Mouse (Mus musculus) neutrophil, adult 5-6 weeks (primary cell): ENCODE data around the gene Mpig6b. TPM values are rescaled to one million over a fixed set of nuclear protein-coding genes. Genes with fewer than 3 reads are reported as not detected.

Experiments used
- ATAC-seq: fragments of 151-379, 151-347 bp; 2 replicates; pipeline ENCODE4 v1.8.0; 2017; ENCODE audit warnings: mild to moderate bottlenecking, moderate TSS enrichment; ENCODE audit not compliant: insufficient number of reproducible peaks, poor library complexity, low FRiP score, severe bottlenecking; ENCODE audit errors: extremely low read depth
- total RNA-seq: library from RNA; stranded (forward); fragments of 200-1000 nt; gene quantifications from 2 replicates; pipeline ENCODE4 v1.2.3, GENCODE M21; 2017

Gene Mpig6b
- total RNA-seq, 1 experiment from 2014 or later: 2.1 TPM

DNA sequence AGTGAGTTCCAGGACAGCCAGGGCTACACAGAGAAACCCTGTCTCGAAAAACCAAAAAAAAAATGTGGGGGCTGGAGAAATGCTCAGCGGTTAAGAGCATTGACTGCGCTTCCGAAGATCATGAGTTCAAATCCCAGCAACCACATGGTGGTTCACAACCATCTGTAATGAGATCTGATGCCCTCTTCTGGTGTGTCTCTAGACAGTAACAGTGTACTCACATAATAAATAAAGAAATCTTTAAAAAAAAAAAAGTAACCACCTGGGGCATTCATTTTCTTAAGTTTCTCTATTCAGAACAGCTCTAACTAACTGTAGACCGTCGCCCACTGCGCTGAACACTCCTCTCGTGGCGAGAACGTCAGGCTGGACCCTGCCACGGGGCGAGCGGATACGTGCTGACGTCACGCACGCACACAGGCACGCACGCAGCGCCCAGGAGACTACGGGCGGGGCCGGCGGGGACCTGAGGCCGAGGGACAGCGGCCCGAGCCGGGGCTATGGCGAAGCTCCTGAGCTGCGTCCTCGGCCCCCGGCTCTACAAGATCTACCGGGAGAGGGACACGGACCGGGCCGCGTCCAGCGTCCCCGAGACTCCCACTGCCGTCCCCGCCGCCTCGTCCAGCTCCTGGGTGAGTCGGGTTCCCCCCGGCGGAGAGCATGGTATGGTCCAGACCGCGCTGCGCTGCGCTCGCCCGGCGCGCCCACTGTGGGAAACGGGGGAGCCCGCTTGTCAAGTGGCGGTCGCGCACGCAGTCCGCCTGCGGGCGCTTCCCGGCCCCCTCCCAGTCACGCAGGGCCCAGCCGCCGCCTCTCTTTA lies 23.1 kb upstream of the Mpig6b start, which contains the start of gene Abhd16a:
TSS of gene Abhd16a (plus strand) at position 439 of the 820 bp plus-strand sequence.
- ATAC-seq: peak; percentile 95

DNA sequence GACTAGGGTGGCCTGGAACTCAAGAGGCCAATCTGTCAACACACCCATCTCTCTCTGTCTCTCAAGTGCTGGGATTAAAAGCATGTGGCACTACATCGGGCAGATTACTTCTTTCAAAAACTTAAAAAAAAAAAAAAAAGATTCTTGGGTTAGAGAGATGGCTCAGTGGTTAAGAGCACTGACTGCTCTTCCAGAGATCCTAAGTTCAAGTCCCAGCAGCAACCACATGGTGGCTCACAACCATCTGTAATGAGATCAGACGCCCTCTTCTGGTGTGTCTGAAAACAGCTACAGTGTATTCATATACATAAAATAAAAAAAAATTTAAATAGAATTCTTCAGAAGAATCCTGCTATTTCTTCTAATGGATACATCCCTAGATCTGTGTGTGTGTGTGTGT lies 22.2 kb upstream of the Mpig6b start:
- no peak for ATAC-seq

DNA sequence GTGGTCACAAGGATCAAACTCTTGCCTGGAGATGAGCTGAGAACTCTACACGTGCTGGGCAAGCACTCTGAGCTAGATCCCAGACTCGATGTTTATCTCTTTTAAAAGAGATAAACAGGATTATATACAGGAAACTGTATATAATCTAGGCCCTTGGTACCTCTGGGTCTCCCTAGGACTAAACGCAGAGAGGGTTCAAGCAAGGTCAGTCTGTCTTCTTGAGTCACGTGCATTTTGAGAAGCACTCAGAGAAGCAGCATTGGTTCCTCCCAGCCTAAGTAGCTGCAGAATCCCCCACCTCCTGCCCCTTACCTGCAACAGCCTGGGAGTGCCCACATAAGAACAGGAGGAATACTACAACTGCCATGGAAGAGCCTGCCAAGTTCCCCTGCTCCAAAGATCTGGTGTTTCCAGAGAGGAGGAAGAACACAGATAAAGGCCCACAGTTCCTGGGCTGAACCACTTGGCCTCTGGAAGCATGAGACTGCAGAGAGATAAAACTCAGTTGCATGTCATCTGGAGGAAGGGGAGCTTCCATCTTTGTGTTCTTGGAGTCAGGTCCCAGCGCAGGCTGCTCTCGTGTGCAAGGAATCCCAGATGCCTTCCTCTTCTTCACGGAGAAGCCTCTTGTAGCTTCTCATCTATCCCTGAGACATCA lies 19.4 kb upstream of the Mpig6b start, which contains the start of gene Ly6g6f:
TSS of gene Ly6g6f (minus strand) at position 403 of the 658 bp plus-strand sequence.
- ATAC-seq: no peak

DNA sequence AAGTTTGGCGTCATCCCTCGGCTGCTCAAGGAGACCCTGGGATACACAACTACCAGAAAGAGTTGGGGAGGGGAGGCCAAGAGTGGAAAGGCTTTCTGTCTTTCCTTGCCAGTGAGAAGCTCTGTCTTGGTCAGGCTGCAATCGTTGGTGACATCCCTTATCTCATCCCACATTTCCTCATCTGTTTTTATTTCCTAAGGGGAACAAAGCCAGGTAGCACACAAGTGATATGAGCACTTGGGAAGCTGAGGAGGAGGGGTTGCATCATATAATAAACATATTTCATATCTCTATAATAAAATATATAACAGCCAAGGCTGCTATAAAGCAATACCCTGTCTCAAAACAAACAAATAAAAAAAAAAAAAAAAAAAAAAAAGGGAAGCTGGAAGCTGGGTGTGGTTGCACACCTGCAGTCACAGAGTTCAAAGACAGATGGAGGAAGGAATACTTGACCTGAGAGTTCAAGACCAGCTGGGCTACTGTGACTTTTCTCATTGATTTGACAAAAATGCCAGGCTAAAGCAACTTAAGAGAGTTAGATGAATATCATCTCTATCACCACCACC lies 18.0 kb upstream of the Mpig6b start:
- no peak for ATAC-seq

DNA sequence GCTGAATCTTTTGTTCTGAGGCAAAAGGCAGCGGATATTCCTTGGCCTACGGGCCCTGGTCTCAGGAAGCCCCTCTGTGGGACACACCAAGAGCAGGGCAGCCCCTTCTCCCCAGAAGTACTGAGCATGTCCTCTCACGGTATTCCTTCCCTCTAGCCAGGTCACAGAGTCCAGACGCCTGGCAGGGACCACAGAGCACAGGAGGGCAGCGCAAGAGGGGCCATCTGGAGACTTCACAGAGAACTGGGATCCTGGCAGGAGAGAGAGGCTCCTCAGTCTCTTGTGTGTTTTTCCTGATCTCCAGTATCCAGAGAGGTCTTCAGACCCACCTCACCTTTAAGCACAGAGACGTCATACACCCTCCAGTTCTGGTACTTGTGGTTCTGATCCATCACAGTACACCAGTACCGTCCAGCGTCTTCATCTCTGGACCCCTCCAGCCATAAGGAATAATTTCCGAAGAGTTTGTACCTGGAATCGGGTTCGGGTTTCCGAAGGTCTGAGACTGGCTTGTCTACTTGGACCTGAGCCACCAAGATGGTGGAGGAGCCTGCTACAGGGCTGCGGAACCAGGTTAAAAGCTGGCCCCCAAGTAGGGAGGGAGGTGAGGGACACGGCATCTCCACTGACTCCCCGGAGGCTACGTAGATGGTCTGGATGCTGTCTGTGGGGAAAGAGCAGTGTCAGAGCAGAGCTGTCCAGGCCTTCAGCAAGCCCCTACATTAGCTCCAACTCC lies 17.0 kb upstream of the Mpig6b start:
- ATAC-seq: no peak

DNA sequence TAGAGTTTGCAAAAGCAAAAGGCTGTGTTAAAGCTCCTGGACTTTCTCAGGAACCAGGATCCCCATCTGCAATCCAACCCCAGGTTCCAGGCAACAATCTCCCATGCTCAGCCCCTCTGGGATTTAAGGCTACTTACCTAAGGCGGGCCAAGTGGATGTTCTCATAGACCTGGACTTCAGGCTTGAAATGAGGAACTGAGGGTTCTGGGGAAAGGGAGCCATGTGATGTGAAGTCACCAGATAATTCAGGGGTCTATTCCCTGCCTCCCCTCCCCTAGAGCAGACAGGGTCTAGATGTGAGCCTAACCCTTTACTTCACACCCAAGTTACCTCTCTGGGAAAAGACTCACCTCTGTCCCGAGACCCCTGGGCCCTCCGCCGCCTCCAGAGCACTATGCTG lies 14.7 kb upstream of the Mpig6b start:
- no peak for ATAC-seq

DNA sequence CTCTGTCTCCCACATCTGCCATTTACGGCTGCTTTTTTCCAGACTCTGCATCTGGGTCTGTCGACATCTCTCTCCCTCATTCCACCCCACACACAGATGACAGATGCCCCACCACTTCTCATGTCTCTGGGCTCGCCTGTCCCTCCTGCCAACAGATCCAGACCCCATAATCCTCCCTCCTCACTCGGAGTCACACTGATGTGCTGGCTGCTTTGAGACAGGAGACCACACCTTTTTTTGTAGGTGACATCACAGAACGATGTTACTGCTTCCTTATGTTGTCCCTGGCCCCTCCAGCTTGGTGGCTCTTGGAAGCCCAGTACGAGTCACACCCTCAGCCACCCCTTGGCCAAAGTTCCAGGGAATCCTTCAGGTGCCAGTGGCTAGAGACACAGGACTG lies 14.3 kb upstream of the Mpig6b start:
- no peak for ATAC-seq

DNA sequence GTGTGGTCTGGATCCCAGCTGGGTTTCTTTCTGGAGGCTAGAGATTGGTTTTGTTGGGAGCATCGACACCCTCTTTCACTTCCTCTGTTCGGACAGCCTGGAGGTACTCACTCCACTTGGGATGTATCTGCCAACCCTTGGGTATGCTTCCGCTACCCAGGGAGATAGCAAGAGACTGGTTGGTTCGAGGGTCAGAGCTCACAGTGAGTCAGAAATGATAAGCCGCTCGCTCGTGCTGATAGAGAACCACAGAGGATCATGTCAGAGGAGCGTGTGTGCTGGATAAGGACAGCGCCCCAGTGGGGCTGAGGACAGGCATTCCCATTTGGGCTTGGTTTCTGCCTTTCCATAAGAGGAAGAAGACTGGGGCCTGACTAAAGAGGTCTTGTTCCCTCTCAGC lies 13.8 kb upstream of the Mpig6b start:
- ATAC-seq: no peak

DNA sequence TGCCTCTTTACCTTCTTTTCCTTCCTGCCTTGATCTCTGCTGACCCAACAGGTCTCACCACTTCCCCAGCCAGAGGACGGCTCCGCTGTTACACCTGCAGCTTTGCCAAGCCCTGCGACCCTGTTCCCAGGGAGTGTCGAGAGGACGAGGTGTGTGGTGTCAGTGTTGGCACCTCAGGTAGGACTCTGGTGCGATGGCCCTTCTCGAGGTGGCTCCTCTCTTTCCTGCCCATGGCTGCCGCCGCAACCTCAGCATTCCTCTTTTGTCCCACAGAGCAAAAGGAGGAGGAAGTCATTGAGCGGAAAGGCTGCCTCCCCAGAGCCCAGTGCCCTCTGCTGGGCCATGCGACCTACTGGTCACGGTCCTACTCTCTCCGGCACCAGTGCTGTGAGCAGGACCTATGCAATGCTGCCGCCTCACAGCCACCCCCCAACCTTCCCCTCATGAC lies 11.8 kb upstream of the Mpig6b start, which contains the start of gene Ly6g6d:
TSS of gene Ly6g6d (minus strand) at position 280 of the 448 bp plus-strand sequence.
- peak; percentile 45 for ATAC-seq

DNA sequence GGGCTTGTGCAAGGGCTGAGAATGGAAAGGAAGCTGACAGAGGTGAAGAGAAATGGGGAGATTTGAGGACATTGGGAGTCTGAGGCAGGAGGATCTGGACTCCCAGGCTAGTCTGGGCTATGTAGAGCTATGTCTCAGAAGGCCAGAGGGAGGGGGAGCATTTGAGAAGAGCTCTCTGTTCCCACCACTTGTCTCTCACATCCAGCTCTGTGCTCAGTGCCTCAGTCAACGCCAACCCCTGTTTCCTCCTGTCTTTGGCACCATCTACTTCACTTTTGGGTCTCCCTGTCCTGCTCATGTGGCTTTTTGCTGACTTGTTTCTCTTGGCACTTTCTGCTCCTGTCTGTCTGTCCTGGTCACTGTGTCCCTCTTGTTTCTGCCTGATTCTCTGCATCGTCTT lies 11.3 kb upstream of the Mpig6b start:
- ATAC-seq: no peak

DNA sequence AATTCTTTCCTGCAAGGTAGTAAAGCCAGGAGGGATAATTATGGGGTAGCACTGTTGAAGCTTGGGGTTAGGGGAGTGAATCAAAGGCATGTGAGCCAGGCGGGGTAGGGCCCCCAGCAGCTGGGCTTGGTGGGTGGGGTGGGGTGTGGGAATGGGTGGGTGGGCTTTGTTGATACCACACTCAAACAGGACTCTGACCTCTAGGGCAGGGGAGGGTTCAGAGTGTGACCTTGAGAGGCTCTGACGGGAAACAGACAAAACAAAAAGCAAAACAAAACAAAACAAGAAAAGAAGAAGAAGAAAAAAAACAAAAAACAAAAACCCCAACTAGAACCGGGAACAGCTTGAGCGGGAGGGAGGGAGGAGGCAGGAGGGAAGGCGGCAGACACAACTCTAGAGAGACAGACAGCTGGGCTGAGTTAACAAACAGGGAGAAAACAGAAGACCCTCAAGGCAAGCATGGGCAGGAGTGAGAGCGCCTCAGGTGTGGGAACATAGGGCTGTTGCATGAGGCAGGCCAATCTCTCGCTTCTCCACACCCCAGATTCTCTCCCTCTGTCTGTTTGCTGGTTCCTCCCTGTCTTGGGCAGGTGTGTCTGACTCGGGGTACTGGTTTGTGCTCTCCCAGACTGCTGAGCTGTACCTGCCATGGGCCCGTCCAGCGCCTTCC lies 10.7 kb upstream of the Mpig6b start, which contains the start of gene Ly6g6e:
TSS of gene Ly6g6e (plus strand) at position 396 of the 670 bp plus-strand sequence.
- no peak for ATAC-seq

DNA sequence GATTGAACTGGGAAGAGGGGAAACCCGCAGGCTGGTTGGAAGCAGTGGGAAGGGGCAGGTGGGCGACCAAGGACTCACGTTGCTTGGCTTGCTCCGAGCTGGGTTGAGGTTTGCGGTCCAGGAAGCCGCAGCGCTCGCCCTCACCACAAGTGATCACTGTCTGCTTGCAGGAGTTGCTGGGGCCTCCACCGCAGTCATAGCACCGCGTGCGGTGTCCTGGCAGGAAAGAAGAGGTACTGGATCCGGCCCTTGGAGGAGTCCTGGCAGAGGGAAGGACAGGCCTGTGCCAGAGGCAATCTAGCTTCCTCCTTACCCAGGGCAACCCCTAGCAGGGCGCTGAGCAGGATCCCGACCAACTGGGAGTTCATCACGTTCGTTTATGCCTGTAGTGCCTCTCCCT lies 8.1 kb upstream of the Mpig6b start:
- no peak for ATAC-seq

DNA sequence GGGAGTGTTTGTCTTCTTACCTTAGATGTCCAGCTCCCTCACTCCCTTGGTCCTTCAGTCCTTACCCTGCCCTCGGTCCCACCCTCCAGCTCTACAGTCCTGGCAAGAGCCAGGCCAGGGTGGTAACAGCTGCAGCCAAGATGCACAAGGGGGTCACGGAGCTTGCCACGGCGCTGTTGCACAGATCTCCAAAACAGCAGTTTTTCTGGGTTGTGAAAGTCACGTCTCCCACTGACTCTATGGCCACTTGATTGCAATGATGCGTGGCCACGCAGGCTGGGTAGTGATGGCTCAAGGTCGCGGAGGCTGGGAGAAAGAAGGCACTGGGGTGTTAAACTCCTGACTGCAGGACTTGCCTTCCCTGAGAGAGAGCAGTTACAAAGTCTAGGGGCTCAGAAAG lies 5.5 kb upstream of the Mpig6b start:
- no peak for ATAC-seq

DNA sequence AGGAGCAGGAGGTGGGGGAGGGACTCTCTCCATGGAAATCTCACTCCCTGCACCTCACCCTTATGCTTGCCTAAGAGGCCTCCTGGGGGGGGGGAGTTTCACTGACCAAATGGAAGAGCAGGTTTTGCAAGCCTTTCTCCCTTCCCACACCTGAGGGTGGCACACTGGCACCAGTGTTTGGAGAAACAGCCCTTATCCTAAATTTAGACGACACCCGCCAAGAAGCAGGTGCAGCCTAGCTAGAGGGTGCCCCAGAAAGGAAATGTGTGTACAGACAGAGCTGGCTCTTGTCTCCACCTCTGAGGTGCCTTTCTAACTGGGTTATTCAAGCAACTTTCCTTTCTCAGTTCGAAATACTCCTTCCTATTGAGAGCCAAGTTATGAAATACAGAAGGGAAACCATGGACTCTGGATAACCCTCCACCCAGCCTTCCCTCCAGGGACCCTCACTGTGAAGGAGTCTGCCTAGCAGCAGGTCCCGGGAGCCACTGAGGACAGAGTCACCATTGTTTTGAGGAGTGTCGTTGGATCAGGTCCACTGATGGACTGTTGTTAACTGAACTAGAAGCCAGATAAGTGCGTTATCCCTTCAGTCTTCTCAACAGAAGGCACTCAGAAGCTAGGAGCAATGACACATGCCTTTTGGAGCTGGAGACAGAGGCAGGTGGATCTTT lies 4.7 kb upstream of the Mpig6b start:
- no peak for ATAC-seq

DNA sequence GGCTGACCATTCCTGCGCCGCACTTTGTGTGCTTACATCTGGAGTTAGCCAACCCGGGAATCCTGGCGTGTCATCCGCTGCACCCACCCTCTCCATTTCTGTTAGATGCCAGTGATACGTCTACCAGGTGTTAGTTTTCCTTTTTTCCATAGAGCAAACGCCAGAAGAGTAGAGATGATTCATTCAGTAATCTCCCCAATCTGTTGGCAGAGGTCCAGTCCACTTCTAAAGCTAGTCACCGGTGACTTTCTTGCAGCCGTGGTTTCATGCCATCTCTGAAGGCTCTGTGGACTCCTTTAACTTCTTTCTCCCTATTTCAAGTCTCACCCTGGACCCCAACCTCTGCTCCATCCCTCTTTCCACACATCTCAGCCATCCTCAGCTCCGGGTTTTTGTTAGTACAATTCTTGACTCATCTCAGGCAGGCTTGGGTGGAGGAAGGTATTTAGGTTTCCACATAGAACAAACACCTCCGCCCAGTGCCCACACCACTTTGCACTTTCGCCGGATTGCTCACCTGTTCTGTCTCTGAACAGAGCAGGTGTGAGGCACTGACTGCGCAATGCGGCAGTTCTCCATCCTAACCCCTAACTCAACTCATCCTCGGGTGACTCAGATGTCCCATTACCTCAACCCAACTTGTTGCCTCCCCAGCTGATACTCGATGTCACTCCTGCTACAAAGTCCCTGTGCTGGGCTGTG lies 2.4 kb upstream of the Mpig6b start:
- ATAC-seq: no peak

DNA sequence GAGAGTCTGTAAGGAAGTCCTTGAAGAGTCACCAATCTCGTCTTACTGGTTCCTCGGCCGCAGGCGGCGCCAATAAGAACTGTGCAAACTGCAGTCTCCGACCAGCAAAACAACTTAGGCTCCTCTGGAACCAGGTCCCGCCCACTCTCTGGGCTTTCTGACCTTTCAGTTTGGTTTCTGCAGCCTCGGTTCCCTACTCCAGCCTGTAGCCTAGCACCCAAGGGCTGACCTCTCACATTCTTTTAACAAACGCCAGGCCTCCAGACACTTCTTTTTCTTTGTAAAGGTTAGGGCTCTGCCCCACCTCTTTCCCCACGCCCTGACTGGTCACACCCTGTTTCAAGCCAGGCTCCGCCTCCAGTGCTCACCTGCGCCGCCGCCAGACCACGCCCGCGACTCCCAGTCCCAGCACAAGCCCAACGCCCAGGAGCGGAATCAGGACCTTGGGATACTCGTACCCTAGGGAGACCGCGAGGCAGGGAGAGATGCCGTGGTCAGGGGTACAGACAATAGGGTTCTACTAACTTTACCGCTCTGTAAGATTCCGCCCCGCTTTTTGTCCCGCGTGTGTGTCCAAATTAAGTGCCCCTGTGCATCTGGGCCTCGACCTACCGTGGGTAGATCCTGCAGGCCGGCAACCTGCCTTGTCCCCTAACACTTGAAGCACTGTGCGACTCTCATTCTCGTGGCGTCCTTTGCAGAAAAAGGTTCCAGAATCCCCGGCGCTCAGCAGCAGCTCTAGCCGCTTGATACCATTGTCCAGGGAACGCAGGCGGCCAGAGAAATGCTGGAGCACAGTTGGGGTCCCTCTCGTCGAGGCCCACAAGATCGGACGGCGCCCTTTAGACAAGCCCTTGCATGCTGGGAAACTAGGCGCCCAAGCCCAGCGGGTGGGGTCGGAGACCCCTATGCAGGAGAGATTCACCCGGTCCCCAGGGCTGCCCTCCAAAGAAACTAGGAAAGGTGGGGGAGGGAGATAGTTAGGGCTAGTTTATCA lies 735 bp downstream of the Mpig6b start, which contains the start of gene Ly6g6c:
TSS of gene Ly6g6c (plus strand) at position 438 of the 997 bp plus-strand sequence.
- no peak for ATAC-seq
